Mouse (Mus musculus): ENCODE measurements around the gene Ott.
"Not testable (repeated sequence)": the region's sequence is repeated elsewhere in the genome, so short reads cannot be mapped to it uniquely, and the experiment has no call there.

Ott gene

GRCm38 (mm10) chrX:149073982-149074381, at the start of gene Ott:
Gene Ott, plus strand, starts transcription at chrX:149074282.
- not testable (repeated sequence) for DNase-seq (ENCODE audit: low spot score)

Data from embryo, embryonic 10 days (tissue).